Comparison of ENCODE assay signal across 9 mouse cellular contexts in the genomic region with DNA sequence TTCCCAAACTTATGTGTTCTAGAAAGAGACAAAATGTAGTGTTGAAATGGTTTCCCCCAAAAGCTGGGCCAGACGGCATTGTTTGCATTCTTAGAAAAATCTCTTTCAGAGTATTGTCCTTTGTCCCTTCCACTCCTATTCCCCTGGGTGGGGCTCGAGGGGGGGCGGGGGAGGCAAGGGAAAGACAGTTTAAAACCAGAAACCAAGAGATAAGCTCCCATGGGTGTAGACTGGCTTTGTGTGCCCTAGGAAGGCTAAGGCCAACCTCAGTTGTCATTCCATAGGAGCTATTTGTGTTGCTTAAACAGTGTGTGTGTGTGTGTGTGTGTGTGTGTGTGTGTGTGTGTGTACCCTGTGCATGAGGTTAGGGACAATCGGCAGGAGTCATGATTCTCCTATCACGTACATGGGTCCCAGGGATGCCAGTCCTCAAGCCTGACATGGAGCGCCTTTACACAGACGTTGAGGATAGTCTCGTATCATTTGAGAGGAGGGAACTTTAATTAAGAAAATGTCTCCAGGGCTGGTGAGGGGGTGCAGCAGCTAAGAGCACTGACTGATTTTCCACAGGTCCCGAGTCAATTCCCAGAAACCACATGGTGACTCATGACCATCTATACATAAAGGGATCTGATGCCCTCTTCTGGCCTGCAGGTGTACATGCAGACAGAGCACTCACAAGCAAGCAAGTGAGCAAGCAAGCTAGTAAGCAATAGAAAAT. TPM values are rescaled to one million over a fixed set of nuclear protein-coding genes. Genes with fewer than 3 reads are reported as not detected.
DNase-seq lines count a peak whose midpoint lies in the region; ATAC-seq and TF ChIP-seq lines count a peak whose summit lies in the region.
"Had no signal": no experiment of that assay in that cellular context is flagged by ENCODE, and none has a peak within 500 bp of the region (broad histone marks: within the 10 kb centered on the region; RNA-seq: fewer than 3 reads in every experiment).

No protein-coding gene starts in this region.

- ATAC-seq in embryonic facial prominence, embryonic 14.5 days (ENCODE audit: low read depth), result peak; percentile 70; the same call in 1 of the 2 replicates
- peak; percentile 39; the same call in 1 of the 2 replicates for ATAC-seq in hindbrain, embryonic 13.5 days (ENCODE audit: low FRiP score)
- ATAC-seq in megakaryocyte-erythroid progenitor cell, adult 5-6 weeks (replicated peaks; ENCODE audit: low FRiP score, low TSS enrichment, poor library complexity, severe bottlenecking), result peak; percentile 51; the same call in 1 of the 2 replicates
- ATAC-seq in stomach, postnatal 0 days (ENCODE audit: low FRiP score, low TSS enrichment), result peak; percentile 84

- peak; percentile 89 for TF ChIP-seq CTCF in stomach, postnatal 0 days (IDR thresholded peaks at IDR 0.05; ENCODE audit: low read depth)

- no peak overlapping the region for H3K4me3 ChIP-seq in embryonic facial prominence, embryonic 14.5 days (ENCODE audit: low read depth, low read length)
- no peak overlapping the region for H3K4me3 ChIP-seq in hindbrain, embryonic 13.5 days
- no peak overlapping the region for H3K4me3 ChIP-seq in stomach, postnatal 0 days (ENCODE audit: low read depth, low read length)
- H3K4me3 ChIP-seq: neural tube, embryonic 12.5 days had no signal

- WGBS in embryonic facial prominence, embryonic 14.5 days, result 53% methylated on average over 9 of the region's 9 CpGs
- WGBS in hindbrain, embryonic 13.5 days, result 58% methylated on average over 9 of the region's 9 CpGs
- WGBS in stomach, postnatal 0 days, result 32% methylated on average over 9 of the region's 9 CpGs

- no peak overlapping the region for H3K4me2 ChIP-seq in embryonic facial prominence, embryonic 14.5 days (ENCODE audit: low read depth, low read length)
- no peak overlapping the region for H3K4me2 ChIP-seq in hindbrain, embryonic 13.5 days
- no peak overlapping the region for H3K4me2 ChIP-seq in stomach, postnatal 0 days (replicated peaks; ENCODE audit: low read depth)
- H3K4me2 ChIP-seq: neural tube, embryonic 12.5 days had no signal

- TF ChIP-seq EP300 in stomach, postnatal 0 days (optimal IDR thresholded peaks at IDR 0.05), result no peak

- 0 out of 2 replicates have a peak, but pooled peaks cover 6% of the 10 kb centered on the region for H3K9me3 ChIP-seq in embryonic facial prominence, embryonic 14.5 days (ENCODE audit: control insufficient read depth, low read length)
- H3K9me3 ChIP-seq in hindbrain, embryonic 13.5 days, result 0 out of 2 replicates have a peak, but pooled peaks cover 4% of the 10 kb centered on the region
- peaks cover 3% of the 10 kb centered on the region; the same call in 1 of the 2 replicates for H3K9me3 ChIP-seq in stomach, postnatal 0 days (ENCODE audit: control insufficient read depth, low read length)

- H3K4me1 ChIP-seq in embryonic facial prominence, embryonic 14.5 days (ENCODE audit: control insufficient read depth, insufficient read depth, low read length), result no peaks in the 10 kb centered on the region
- H3K4me1 ChIP-seq in hindbrain, embryonic 13.5 days (replicated peaks), result no peaks in the 10 kb centered on the region
- H3K4me1 ChIP-seq in stomach, postnatal 0 days (replicated peaks; ENCODE audit: control insufficient read depth, insufficient read depth), result no peaks in the 10 kb centered on the region
- H3K4me1 ChIP-seq: neural tube, embryonic 12.5 days had no signal

- H3K36me3 ChIP-seq in embryonic facial prominence, embryonic 14.5 days (ENCODE audit: control insufficient read depth, insufficient read depth, low read length), result no peaks in the 10 kb centered on the region
- no peaks in the 10 kb centered on the region for H3K36me3 ChIP-seq in hindbrain, embryonic 13.5 days
- H3K36me3 ChIP-seq in stomach, postnatal 0 days (ENCODE audit: control insufficient read depth, insufficient read depth, low read length), result no peaks in the 10 kb centered on the region
- H3K36me3 ChIP-seq: neural tube, embryonic 12.5 days had no signal

- H3K27ac ChIP-seq in embryonic facial prominence, embryonic 14.5 days (replicated peaks; ENCODE audit: low read depth, low read length), result no peak overlapping the region
- no peak overlapping the region for H3K27ac ChIP-seq in hindbrain, embryonic 13.5 days
- H3K27ac ChIP-seq in stomach, postnatal 0 days (replicated peaks), result no peak overlapping the region
- H3K27ac ChIP-seq: neural tube, embryonic 12.5 days had no signal

- H3K9ac ChIP-seq in embryonic facial prominence, embryonic 14.5 days (ENCODE audit: low read depth, low read length), result no peak overlapping the region
- H3K9ac ChIP-seq in hindbrain, embryonic 13.5 days, result no peak overlapping the region
- H3K9ac ChIP-seq in stomach, postnatal 0 days (ENCODE audit: low read length), result no peak overlapping the region
- H3K9ac ChIP-seq: neural tube, embryonic 12.5 days had no signal

- peak; percentile 60 to 64 for DNase-seq in heart, adult 18-20 months
- no peak for DNase-seq in heart, adult 11 months
- DNase-seq in adrenal gland, adult 2 months, result peak; percentile 46
- DNase-seq in embryonic facial prominence, embryonic 14.5 days (ENCODE audit: low spot score), result peak; percentile 83
- DNase-seq in layer of hippocampus, postnatal 10 days (ENCODE audit: low spot score in 2 of 2), result peak; percentile 43 to 61
- DNase-seq in stomach, postnatal 0 days (ENCODE audit: low spot score), result peak; percentile 60

- no peaks in the 10 kb centered on the region for H3K27me3 ChIP-seq in embryonic facial prominence, embryonic 14.5 days (replicated peaks; ENCODE audit: control insufficient read depth, insufficient read depth, low read length)
- no peaks in the 10 kb centered on the region for H3K27me3 ChIP-seq in hindbrain, embryonic 13.5 days
- H3K27me3 ChIP-seq in stomach, postnatal 0 days (ENCODE audit: control insufficient read depth, insufficient read depth, low read length), result no peaks in the 10 kb centered on the region
- H3K27me3 ChIP-seq: neural tube, embryonic 12.5 days had no signal

RNA-seq across cellular contexts. Expression of gene Smurf1, which starts 22.9 kb away (rescaled TPM):
- 10 to 100 TPM; 27.6 to 36.2 TPM for total RNA-seq in heart, adult 18-20 months (2021)
- 10 to 100 TPM; 19.5 to 21.6 TPM for total RNA-seq in adrenal gland, adult 2 months (2021)
- polyA plus RNA-seq in adrenal gland, adult 2 months (2012; rRNA removed), result 18.6 and 20.7 TPM in 2 replicates
- 19.9 and 21.1 TPM in 2 replicates for polyA plus RNA-seq in embryonic facial prominence, embryonic 14.5 days (2014; fragmentation: Nextera tagmentation; extraction: Ambion mirVana)
- 28.2 and 28.4 TPM in 2 replicates for polyA plus RNA-seq in hindbrain, embryonic 13.5 days (2015; fragmentation: Nextera tagmentation; extraction: Ambion mirVana)
- 10 to 100 TPM; 41.9 to 42.3 TPM for total RNA-seq in layer of hippocampus, postnatal 10 days (2021)
- 1.9 and 4.1 TPM in 2 replicates for total RNA-seq in megakaryocyte-erythroid progenitor cell, adult 5-6 weeks (2014; fragmentation: Nextera tagmentation)
- total RNA-seq in megakaryocyte-erythroid progenitor cell, adult 5-6 weeks (2017), result 1.0 and 5.1 TPM in 2 replicates
- polyA plus RNA-seq in stomach, postnatal 0 days (2015; fragmentation: Nextera tagmentation; extraction: Ambion mirVana), result 11.2 and 11.6 TPM in 2 replicates

RNA-seq across cellular contexts. Expression of gene Gm4871, which starts 44.1 kb away (rescaled TPM):
- not detected for total RNA-seq in heart, adult 18-20 months (2021)
- total RNA-seq in adrenal gland, adult 2 months (2021), result not detected
- not detected in 2 replicates for polyA plus RNA-seq in adrenal gland, adult 2 months (2012; rRNA removed)
- not detected in 2 replicates for polyA plus RNA-seq in embryonic facial prominence, embryonic 14.5 days (2014; fragmentation: Nextera tagmentation; extraction: Ambion mirVana)
- not detected in 2 replicates for polyA plus RNA-seq in hindbrain, embryonic 13.5 days (2015; fragmentation: Nextera tagmentation; extraction: Ambion mirVana)
- not detected for total RNA-seq in layer of hippocampus, postnatal 10 days (2021)
- not detected in 2 replicates for total RNA-seq in megakaryocyte-erythroid progenitor cell, adult 5-6 weeks (2014; fragmentation: Nextera tagmentation)
- not detected in 2 replicates for total RNA-seq in megakaryocyte-erythroid progenitor cell, adult 5-6 weeks (2017)
- polyA plus RNA-seq in stomach, postnatal 0 days (2015; fragmentation: Nextera tagmentation; extraction: Ambion mirVana), result not detected in 2 replicates
- polyA plus RNA-seq: neural tube, embryonic 12.5 days had no signal

RNA-seq across cellular contexts. Expression of gene 1700018F24Rik, which starts 54.3 kb away (rescaled TPM):
- total RNA-seq in heart, adult 18-20 months (2021), result not detected
- total RNA-seq in adrenal gland, adult 2 months (2021), result not detected
- polyA plus RNA-seq in adrenal gland, adult 2 months (2012; rRNA removed), result not detected in 2 replicates
- 0.31 TPM in 1 of 2 replicates, not detected in the other for polyA plus RNA-seq in embryonic facial prominence, embryonic 14.5 days (2014; fragmentation: Nextera tagmentation; extraction: Ambion mirVana)
- not detected in 2 replicates for polyA plus RNA-seq in hindbrain, embryonic 13.5 days (2015; fragmentation: Nextera tagmentation; extraction: Ambion mirVana)
- total RNA-seq in layer of hippocampus, postnatal 10 days (2021), result not detected
- not detected in 2 replicates for total RNA-seq in megakaryocyte-erythroid progenitor cell, adult 5-6 weeks (2014; fragmentation: Nextera tagmentation)
- total RNA-seq in megakaryocyte-erythroid progenitor cell, adult 5-6 weeks (2017), result not detected in 2 replicates
- polyA plus RNA-seq in stomach, postnatal 0 days (2015; fragmentation: Nextera tagmentation; extraction: Ambion mirVana), result not detected in 2 replicates
- polyA plus RNA-seq: neural tube, embryonic 12.5 days had no signal
